Comparison of ENCODE assay signal across 19 mouse cellular contexts in genomic region chr12:26778796-26779195, GRCm38 (mm10).
DNase-seq lines count a peak whose midpoint lies in the region; ATAC-seq lines count a peak whose summit lies in the region.
"Had no signal": no experiment of that assay in that cellular context is flagged by ENCODE, and none has a peak within 500 bp of the region (broad histone marks: within the 10 kb centered on the region; RNA-seq: fewer than 3 reads in every experiment).

No protein-coding gene starts in this region.

- no peaks in the 10 kb centered on the region for H3K27me3 ChIP-seq in forebrain, embryonic 14.5 days (replicated peaks; ENCODE audit: control insufficient read depth, insufficient read depth, low read length)
- H3K27me3 ChIP-seq in forebrain, embryonic 11.5 days (ENCODE audit: control insufficient read depth, insufficient read depth, low read length): no peaks in the 10 kb centered on the region
- H3K27me3 ChIP-seq in midbrain, embryonic 13.5 days: no peaks in the 10 kb centered on the region
- H3K27me3 ChIP-seq in midbrain, embryonic 11.5 days (ENCODE audit: control insufficient read depth, insufficient read depth, low read length): no peaks in the 10 kb centered on the region
- H3K27me3 ChIP-seq: heart, embryonic 12.5 days; liver, embryonic 12.5 days had no signal

- ATAC-seq in forebrain, embryonic 14.5 days: peak; percentile 44; the same call in 1 of the 2 replicates
- no peak for ATAC-seq in forebrain, embryonic 11.5 days (replicated peaks; ENCODE audit: low FRiP score)
- peak; percentile 24; the same call in 1 of the 2 replicates for ATAC-seq in midbrain, embryonic 13.5 days
- no peak for ATAC-seq in midbrain, embryonic 11.5 days (ENCODE audit: low FRiP score)
- ATAC-seq: inflammation-experienced regulatory T-cells, adult 6 months; liver, embryonic 12.5 days had no signal

- peak overlapping the region; percentile 8; the same call in 1 of the 2 replicates for H3K9ac ChIP-seq in forebrain, embryonic 14.5 days (ENCODE audit: low read length)
- H3K9ac ChIP-seq in forebrain, embryonic 11.5 days (ENCODE audit: low read length): no peak overlapping the region
- no peak overlapping the region for H3K9ac ChIP-seq in midbrain, embryonic 13.5 days (replicated peaks)
- H3K9ac ChIP-seq in midbrain, embryonic 11.5 days (ENCODE audit: low read length): no peak overlapping the region
- H3K9ac ChIP-seq: heart, embryonic 12.5 days; liver, embryonic 12.5 days; lung, embryonic 14.5 days had no signal

- H3K4me3 ChIP-seq in forebrain, embryonic 14.5 days (ENCODE audit: low read depth, low read length): no peak overlapping the region
- no peak overlapping the region for H3K4me3 ChIP-seq in forebrain, embryonic 11.5 days (ENCODE audit: low read depth, low read length)
- no peak overlapping the region for H3K4me3 ChIP-seq in midbrain, embryonic 13.5 days (replicated peaks)
- H3K4me3 ChIP-seq in midbrain, embryonic 11.5 days (ENCODE audit: low read depth, low read length): no peak overlapping the region
- H3K4me3 ChIP-seq: heart, embryonic 12.5 days; liver, embryonic 12.5 days had no signal

- no peaks in the 10 kb centered on the region; the same call in 1 of the 2 replicates for H3K4me1 ChIP-seq in forebrain, embryonic 14.5 days (ENCODE audit: control insufficient read depth, insufficient read depth, low read length)
- no peaks in the 10 kb centered on the region for H3K4me1 ChIP-seq in forebrain, embryonic 11.5 days (replicated peaks; ENCODE audit: control insufficient read depth, insufficient read depth, low read length)
- H3K4me1 ChIP-seq in midbrain, embryonic 13.5 days (replicated peaks): peaks cover 6% of the 10 kb centered on the region
- H3K4me1 ChIP-seq in midbrain, embryonic 11.5 days (ENCODE audit: control insufficient read depth, insufficient read depth, low read length): no peaks in the 10 kb centered on the region
- H3K4me1 ChIP-seq: heart, embryonic 12.5 days; liver, embryonic 12.5 days had no signal

- 0 out of 2 replicates have a peak overlapping the region, but pooled peaks have one; percentile 35 for H3K27ac ChIP-seq in forebrain, embryonic 14.5 days (ENCODE audit: low read depth, low read length)
- no peak overlapping the region for H3K27ac ChIP-seq in forebrain, embryonic 11.5 days (ENCODE audit: low read depth, low read length)
- peak overlapping the region; percentile 46; the same call in 1 of the 2 replicates for H3K27ac ChIP-seq in midbrain, embryonic 13.5 days
- no peak overlapping the region for H3K27ac ChIP-seq in midbrain, embryonic 11.5 days (ENCODE audit: low read depth, low read length)
- H3K27ac ChIP-seq: liver, embryonic 12.5 days had no signal

- DNase-seq in forebrain, embryonic 14.5 days (ENCODE audit: low spot score): peak; percentile 68
- no peak for DNase-seq in forebrain, embryonic 11.5 days (ENCODE audit: low spot score)
- no peak for DNase-seq in midbrain, embryonic 11.5 days (ENCODE audit: low spot score, missing footprints)
- DNase-seq in gonadal fat pad, adult 2 months (ENCODE audit: low read depth): peak; percentile 62
- no peak for DNase-seq in right cerebral cortex, postnatal 25 days
- DNase-seq in spleen, adult 12 weeks (ENCODE audit: low spot score): no peak
- DNase-seq: adrenal gland, postnatal 25 days; B cell, adult 2 months; cerebellum, adult 9-11 months; embryo, embryonic 11 days; gastrocnemius, postnatal 36 days; kidney, adult 9 months; kidney, postnatal 4 days; lung, embryonic 14.5 days; retina, postnatal 1 day had no signal

- 32% methylated on average over 3 of the region's 3 CpGs for WGBS in forebrain, embryonic 14.5 days
- 38% methylated on average over 3 of the region's 3 CpGs for WGBS in forebrain, embryonic 11.5 days
- WGBS in midbrain, embryonic 13.5 days: 29% methylated on average over 3 of the region's 3 CpGs
- 50% methylated on average over 3 of the region's 3 CpGs for WGBS in midbrain, embryonic 11.5 days

- H3K36me3 ChIP-seq in forebrain, embryonic 14.5 days (ENCODE audit: control insufficient read depth, insufficient read depth, low read length): no peaks in the 10 kb centered on the region
- H3K36me3 ChIP-seq in forebrain, embryonic 11.5 days (ENCODE audit: control insufficient read depth, insufficient read depth, low read length): no peaks in the 10 kb centered on the region
- H3K36me3 ChIP-seq in midbrain, embryonic 13.5 days: no peaks in the 10 kb centered on the region
- H3K36me3 ChIP-seq in midbrain, embryonic 11.5 days (ENCODE audit: control insufficient read depth, insufficient read depth, low read length): no peaks in the 10 kb centered on the region
- H3K36me3 ChIP-seq: heart, embryonic 12.5 days; liver, embryonic 12.5 days had no signal

- no peaks in the 10 kb centered on the region for H3K9me3 ChIP-seq in forebrain, embryonic 14.5 days (replicated peaks; ENCODE audit: control insufficient read depth, low read length)
- no peaks in the 10 kb centered on the region for H3K9me3 ChIP-seq in forebrain, embryonic 11.5 days (ENCODE audit: control insufficient read depth, low read length)
- no peaks in the 10 kb centered on the region for H3K9me3 ChIP-seq in midbrain, embryonic 13.5 days
- H3K9me3 ChIP-seq in midbrain, embryonic 11.5 days (ENCODE audit: control insufficient read depth, low read length): no peaks in the 10 kb centered on the region; the same call in 1 of the 2 replicates
- H3K9me3 ChIP-seq: heart, embryonic 12.5 days had no signal

- no peak overlapping the region for H3K4me2 ChIP-seq in forebrain, embryonic 14.5 days (ENCODE audit: low read length)
- H3K4me2 ChIP-seq in forebrain, embryonic 11.5 days (ENCODE audit: low read depth, low read length, severe bottlenecking): no peak overlapping the region
- no peak overlapping the region for H3K4me2 ChIP-seq in midbrain, embryonic 13.5 days (replicated peaks)
- no peak overlapping the region for H3K4me2 ChIP-seq in midbrain, embryonic 11.5 days
- H3K4me2 ChIP-seq: heart, embryonic 12.5 days; liver, embryonic 12.5 days; lung, embryonic 14.5 days had no signal

Comparison
In these comparisons a context has a peak if more than half of its experiments do, and no peak if none do; other contexts are left out.
1. ATAC-seq: peak in forebrain, embryonic 14.5 days (single experiment) and midbrain, embryonic 13.5 days (single experiment); none in forebrain, embryonic 11.5 days (single experiment) and midbrain, embryonic 11.5 days (single experiment).
2. DNase-seq: peak in forebrain, embryonic 14.5 days (single experiment) and gonadal fat pad, adult 2 months (single experiment); none in forebrain, embryonic 11.5 days (single experiment), midbrain, embryonic 11.5 days (single experiment), right cerebral cortex, postnatal 25 days (single experiment) and spleen, adult 12 weeks (single experiment).
3. H3K27ac ChIP-seq: peak in forebrain, embryonic 14.5 days (single experiment) and midbrain, embryonic 13.5 days (single experiment); none in forebrain, embryonic 11.5 days (single experiment) and midbrain, embryonic 11.5 days (single experiment).